Mouse (Mus musculus) megakaryocyte, adult 5-6 weeks (primary cell): ENCODE measurements around the gene Gm11756. TPM values are rescaled to one million over a fixed set of nuclear protein-coding genes. Genes with fewer than 3 reads are reported as not detected.
"Not testable (repeated sequence)": the region's sequence is repeated elsewhere in the genome, so short reads cannot be mapped to it uniquely, and the experiment has no call there.

Experiments used
- ATAC-seq: 2 replicates; pipeline ENCODE4 v1.8.0; 2016; ENCODE audit warnings: mild to moderate bottlenecking, inconsistent platforms; ENCODE audit not compliant: poor library complexity, severe bottlenecking
- total RNA-seq, 2 experiments: library from RNA; stranded (forward) in 1 of 2; stranded (reverse) in 1 of 2; fragments of 153-499, 151-499 nt in 1 of 2; fragments of 221-1000, 200-1000 nt in 1 of 2; gene quantifications; 2 replicates each; pipeline versions ENCODE4 v1.2.3 to v1.2.4; 2015 to 2017

Gene Gm11756
- total RNA-seq (2015) (not detected in 2 replicates), total RNA-seq (2017) (not detected in 2 replicates)

DNA sequence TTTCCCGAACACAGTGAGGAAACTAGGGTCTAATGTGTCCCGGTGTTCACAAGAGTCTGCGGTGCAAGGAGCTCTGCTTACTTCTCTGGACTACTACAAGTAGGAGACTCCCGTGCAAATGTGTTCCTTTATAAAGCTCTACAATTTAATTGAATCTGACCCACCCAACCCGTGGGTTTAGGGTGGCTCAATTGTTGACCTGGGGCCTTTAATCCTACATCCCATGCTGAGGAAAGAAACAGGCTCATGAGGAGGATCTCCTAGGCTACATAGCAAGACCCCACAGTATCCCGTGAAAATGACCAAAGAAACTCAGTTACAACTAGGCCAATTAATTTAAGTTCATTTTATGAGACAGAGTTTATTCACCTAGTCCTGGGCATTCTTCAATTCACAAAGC, at the start of gene Gm11756:
TSS of gene Gm11756 (minus strand) at position 101 of the 400 bp plus-strand sequence.
- not testable (repeated sequence) for ATAC-seq

DNA sequence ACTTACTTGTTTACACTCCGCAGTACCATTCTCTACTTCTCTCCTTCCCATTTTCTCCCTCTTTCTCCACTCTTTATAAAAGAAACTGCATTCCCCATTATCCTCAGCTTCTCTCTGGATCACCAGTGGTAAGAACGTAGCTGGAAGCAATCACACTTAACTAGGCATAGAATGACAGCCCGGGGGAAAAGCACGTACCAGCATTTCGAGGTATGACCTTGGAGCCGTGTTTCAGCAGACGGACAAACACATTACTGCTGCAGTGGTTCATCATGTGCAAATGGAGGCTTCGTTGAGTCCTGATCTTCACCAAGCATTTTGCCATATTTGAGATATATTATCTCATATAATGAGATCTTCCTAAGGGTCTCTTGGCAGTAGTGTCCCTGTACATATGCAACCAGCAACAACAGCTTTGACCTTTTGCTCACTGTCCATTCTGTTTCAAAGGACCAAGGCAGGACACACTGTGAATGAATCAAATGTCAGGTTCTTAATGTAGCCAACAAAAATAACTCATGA, 29.9 kb upstream of the Gm11756 start, which contains the start of gene 2310002L09Rik:
TSS of gene 2310002L09Rik (minus strand) at position 472 of the 522 bp plus-strand sequence.
- no peak for ATAC-seq

DNA sequence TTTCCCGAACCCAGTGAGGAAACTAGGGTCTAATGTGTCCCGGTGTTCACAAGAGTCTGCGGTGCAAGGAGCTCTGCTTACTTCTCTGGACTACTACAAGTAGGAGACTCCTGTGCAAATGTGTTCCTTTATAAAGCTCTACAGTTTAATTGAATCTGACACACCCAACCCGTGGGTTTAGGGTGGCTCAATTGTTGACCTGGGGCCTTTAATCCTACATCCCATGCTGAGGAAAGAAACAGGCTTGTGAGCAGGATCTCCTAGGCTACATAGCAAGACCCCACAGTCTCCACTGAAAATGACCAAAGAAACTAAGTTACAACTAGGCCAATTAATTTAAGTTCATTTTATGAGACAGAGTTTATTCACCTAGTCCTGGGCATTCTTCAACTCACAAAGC, 14.7 kb downstream of the Gm11756 start, which contains the start of gene Gm13871:
TSS of gene Gm13871 (minus strand) at position 101 of the 400 bp plus-strand sequence.
- ATAC-seq, result not testable (repeated sequence)

DNA sequence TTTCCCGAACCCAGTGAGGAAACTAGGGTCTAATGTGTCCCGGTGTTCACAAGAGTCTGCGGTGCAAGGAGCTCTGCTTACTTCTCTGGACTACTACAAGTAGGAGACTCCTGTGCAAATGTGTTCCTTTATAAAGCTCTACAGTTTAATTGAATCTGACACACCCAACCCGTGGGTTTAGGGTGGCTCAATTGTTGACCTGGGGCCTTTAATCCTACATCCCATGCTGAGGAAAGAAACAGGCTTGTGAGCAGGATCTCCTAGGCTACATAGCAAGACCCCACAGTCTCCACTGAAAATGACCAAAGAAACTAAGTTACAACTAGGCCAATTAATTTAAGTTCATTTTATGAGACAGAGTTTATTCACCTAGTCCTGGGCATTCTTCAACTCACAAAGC, 29.5 kb downstream of the Gm11756 start, which contains the start of gene Gm11757:
TSS of gene Gm11757 (minus strand) at position 101 of the 400 bp plus-strand sequence.
- not testable (repeated sequence) for ATAC-seq

DNA sequence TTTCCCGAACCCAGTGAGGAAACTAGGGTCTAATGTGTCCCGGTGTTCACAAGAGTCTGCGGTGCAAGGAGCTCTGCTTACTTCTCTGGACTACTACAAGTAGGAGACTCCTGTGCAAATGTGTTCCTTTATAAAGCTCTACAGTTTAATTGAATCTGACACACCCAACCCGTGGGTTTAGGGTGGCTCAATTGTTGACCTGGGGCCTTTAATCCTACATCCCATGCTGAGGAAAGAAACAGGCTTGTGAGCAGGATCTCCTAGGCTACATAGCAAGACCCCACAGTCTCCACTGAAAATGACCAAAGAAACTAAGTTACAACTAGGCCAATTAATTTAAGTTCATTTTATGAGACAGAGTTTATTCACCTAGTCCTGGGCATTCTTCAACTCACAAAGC, 44.4 kb downstream of the Gm11756 start, which contains the start of gene Gm11758:
TSS of gene Gm11758 (minus strand) at position 101 of the 400 bp plus-strand sequence.
- ATAC-seq, result not testable (repeated sequence)

Other genes starting within 250 kb of the Gm11756 start
- gene Gm428, start 237.2 kb downstream of the Gm11756 start, total RNA-seq (2015), result not detected in 2 replicates
- gene Gm428, start 237.2 kb downstream of the Gm11756 start, total RNA-seq (2017), result not detected in 2 replicates
- not detected in 2 replicates for gene Rasef, start 129.8 kb downstream of the Gm11756 start, total RNA-seq (2015)
- not detected in 2 replicates for gene Rasef, start 129.8 kb downstream of the Gm11756 start, total RNA-seq (2017)
- gene Gm11758, start 44.5 kb downstream of the Gm11756 start, total RNA-seq (2015), result not detected in 2 replicates
- gene Gm11758, start 44.5 kb downstream of the Gm11756 start, total RNA-seq (2017), result not detected in 2 replicates
- gene Gm11757, start 29.6 kb downstream of the Gm11756 start, total RNA-seq (2015), result not detected in 2 replicates
- not detected in 2 replicates for gene Gm11757, start 29.6 kb downstream of the Gm11756 start, total RNA-seq (2017)
- not detected in 2 replicates for gene Gm13871, start 14.8 kb downstream of the Gm11756 start, total RNA-seq (2015)
- not detected in 2 replicates for gene Gm13871, start 14.8 kb downstream of the Gm11756 start, total RNA-seq (2017)
- gene 2310002L09Rik, start 30.1 kb upstream of the Gm11756 start, total RNA-seq (2015), result not detected in 2 replicates
- gene 2310002L09Rik, start 30.1 kb upstream of the Gm11756 start, total RNA-seq (2017), result not detected in 2 replicates
- gene Frmd3, start 92.7 kb upstream of the Gm11756 start, total RNA-seq (2015), result not detected in 2 replicates
- gene Frmd3, start 92.7 kb upstream of the Gm11756 start, total RNA-seq (2017), result not detected in 2 replicates